Mouse (Mus musculus) midbrain, embryonic 14.5 days (tissue): ENCODE results near the gene Eps15l1. TPM values are rescaled to one million over a fixed set of nuclear protein-coding genes. Genes with fewer than 3 reads are reported as not detected.

Experiments used
- ATAC-seq: fragments of 200-750 bp; cut with Nextera tagmentation; 2 replicates; pipeline ENCODE4 v1.8.0; 2017; ENCODE audit warnings: moderate number of reproducible peaks, moderate library complexity; ENCODE audit not compliant: low FRiP score, low TSS enrichment
- DNase-seq: peaks from one replicate; pipeline ENCODE4 v3.0.0-alpha.2; 2015
- H3K27ac ChIP-seq: fragments of 300-500 bp; sonication (generic); replicated peaks from 2 replicates; pipeline ENCODE4 v1.5.1; 2014; ENCODE audit warnings: mild to moderate bottlenecking, low read depth, low read length, moderate library complexity
- H3K27me3 ChIP-seq: fragments of 300-500 bp; sonication (generic); 2 replicates; pipeline ENCODE4 v1.6.1; 2014; ENCODE audit warnings: low read length, control low read depth, mixed read lengths; ENCODE audit not compliant: control insufficient read depth, insufficient read depth
- H3K36me3 ChIP-seq: fragments of 300-500 bp; sonication (generic); 2 replicates; pipeline ENCODE4 v1.6.1; 2014; ENCODE audit warnings: low read length, control low read depth; ENCODE audit not compliant: control insufficient read depth, insufficient read depth
- H3K4me1 ChIP-seq: fragments of 300-500 bp; sonication (generic); 2 replicates; pipeline ENCODE4 v1.6.1; 2014; ENCODE audit warnings: mild to moderate bottlenecking, antibody characterized with exemption, low read length, control low read depth; ENCODE audit not compliant: control insufficient read depth, insufficient read depth
- H3K4me2 ChIP-seq: fragments of 300-500 bp; sonication (generic); 2 replicates; pipeline ENCODE4 v1.6.1; 2014; ENCODE audit warnings: mild to moderate bottlenecking, low read length, moderate library complexity
- H3K4me3 ChIP-seq: fragments of 300-500 bp; sonication (generic); replicated peaks from 2 replicates; pipeline ENCODE4 v1.5.1; 2014; ENCODE audit warnings: low read depth, low read length
- H3K9ac ChIP-seq: fragments of 300-500 bp; sonication (generic); replicated peaks from 2 replicates; pipeline ENCODE4 v1.6.1; 2014; ENCODE audit warnings: mild to moderate bottlenecking, low read length, moderate library complexity
- H3K9me3 ChIP-seq: fragments of 300-500 bp; sonication (generic); 2 replicates; pipeline ENCODE4 v1.6.1; 2016; ENCODE audit warnings: low read length, control low read depth, mixed read lengths; ENCODE audit not compliant: control insufficient read depth
- WGBS: fragments of 180-500 bp; shearing (Covaris S2); extraction: QIAGEN DNeasy Blood & Tissue Kit; methylation state at CpG from one replicate; pipeline ENCODE4 v1.1.7; 2014; 5-methylcytosine and 5-hydroxymethylcytosine counted together
- polyA plus RNA-seq: library from polyadenylated mRNA; unstranded; fragments of >200 nt; fragmentation: Nextera tagmentation; extraction: Ambion mirVana; gene quantifications from 2 replicates; pipeline ENCODE4 v1.2.1, GENCODE M21; 2014

Eps15l1 gene
- 60.8 and 72.5 TPM in 2 replicates for polyA plus RNA-seq

GRCm38 (mm10) chr8:72421362-72422335 lies at the start of gene Eps15l1:
TSS of gene Eps15l1 (minus strand) at chr8:72421460.
- peak; percentile 99 for DNase-seq
- 1% methylated on average over 48 of the region's 48 CpGs for WGBS
- ATAC-seq: peak; percentile 97

GRCm38 (mm10) chr8:72470684-72471083 lies 49.4 kb upstream of the Eps15l1 start:
- ATAC-seq (no peak), DNase-seq (no peak)
- no peak overlapping the region for H3K9ac ChIP-seq
- H3K27ac ChIP-seq: no peak overlapping the region
- no peaks in the 10 kb centered on the region for H3K9me3 ChIP-seq
- WGBS: 96% methylated on average over 7 of the region's 7 CpGs
- H3K4me2 ChIP-seq: no peak overlapping the region
- H3K4me3 ChIP-seq: no peak overlapping the region
- peaks cover 71% of the 10 kb centered on the region for H3K36me3 ChIP-seq
- H3K4me1 ChIP-seq: 0 out of 2 replicates have a peak, but pooled peaks cover 6% of the 10 kb centered on the region
- no peaks in the 10 kb centered on the region for H3K27me3 ChIP-seq

More at GRCm38 (mm10) chr8:72421362-72422335, at the start of gene Eps15l1:
- Histone ChIP-seq H3K36me3 (no peaks in the 10 kb centered on the region), H3K4me2 (peak within 1 kb of the TSS; percentile 82), H3K27ac (peak within 1 kb of the TSS; percentile 86), H3K4me1 (peaks cover 22% of the 10 kb centered on the region), H3K27me3 (no peaks in the 10 kb centered on the region), H3K4me3 (peak within 1 kb of the TSS; percentile 65), H3K9me3 (no peaks in the 10 kb centered on the region), H3K9ac (peak within 1 kb of the TSS; percentile 74)

GRCm38 (mm10) chr8:72469984-72470383 lies 48.7 kb upstream of the Eps15l1 start:
- Histone ChIP-seq H3K9me3 (no peaks in the 10 kb centered on the region), H3K27ac (no peak overlapping the region), H3K4me3 (no peak overlapping the region), H3K4me1 (0 out of 2 replicates have a peak, but pooled peaks cover 4% of the 10 kb centered on the region), H3K27me3 (no peaks in the 10 kb centered on the region), H3K4me2 (no peak overlapping the region), H3K36me3 (peaks cover 78% of the 10 kb centered on the region), H3K9ac (no peak overlapping the region)
- ATAC-seq (no peak), DNase-seq (no peak)
- 95% methylated on average over 8 of the region's 8 CpGs for WGBS

GRCm38 (mm10) chr8:72469243-72469642 lies 48.0 kb upstream of the Eps15l1 start:
- no peak for ATAC-seq
- Histone ChIP-seq H3K9ac (no peak overlapping the region), H3K4me3 (no peak overlapping the region), H3K36me3 (peaks cover 85% of the 10 kb centered on the region), H3K4me1 (0 out of 2 replicates have a peak, but pooled peaks cover 2% of the 10 kb centered on the region), H3K9me3 (no peaks in the 10 kb centered on the region), H3K4me2 (no peak overlapping the region), H3K27ac (no peak overlapping the region), H3K27me3 (no peaks in the 10 kb centered on the region)
- no peak for DNase-seq
- 93% methylated on average over 2 of the region's 2 CpGs for WGBS

GRCm38 (mm10) chr8:72464211-72464610 lies 43.0 kb upstream of the Eps15l1 start:
- Histone ChIP-seq H3K9me3 (no peaks in the 10 kb centered on the region), H3K4me1 (no peaks in the 10 kb centered on the region), H3K27me3 (no peaks in the 10 kb centered on the region), H3K4me2 (no peak overlapping the region), H3K9ac (no peak overlapping the region), H3K36me3 (peaks cover 99% of the 10 kb centered on the region), H3K4me3 (no peak overlapping the region), H3K27ac (no peak overlapping the region)
- ATAC-seq: no peak
- 97% methylated on average over 10 of the region's 10 CpGs for WGBS
- DNase-seq: no peak

GRCm38 (mm10) chr8:72459881-72460533 lies 38.7 kb upstream of the Eps15l1 start:
- no peak overlapping the region for H3K27ac ChIP-seq
- 92% methylated on average over 4 of the region's 4 CpGs for WGBS
- no peak overlapping the region for H3K4me3 ChIP-seq
- ATAC-seq: no peak
- no peak overlapping the region for H3K9ac ChIP-seq
- no peaks in the 10 kb centered on the region for H3K27me3 ChIP-seq
- DNase-seq: no peak
- peaks cover 78% of the 10 kb centered on the region for H3K36me3 ChIP-seq
- no peaks in the 10 kb centered on the region for H3K4me1 ChIP-seq
- H3K9me3 ChIP-seq: no peaks in the 10 kb centered on the region
- no peak overlapping the region for H3K4me2 ChIP-seq

- Histone ChIP-seq H3K36me3 (peaks cover 77% of the 10 kb centered on the region), H3K27me3 (no peaks in the 10 kb centered on the region), H3K4me3 (no peak overlapping the region), H3K4me1 (no peaks in the 10 kb centered on the region), H3K9ac (no peak overlapping the region), H3K27ac (no peak overlapping the region), H3K9me3 (no peaks in the 10 kb centered on the region), H3K4me2 (no peak overlapping the region)
- 91% methylated on average over 6 of the region's 6 CpGs for WGBS
- no peak for ATAC-seq
- DNase-seq: no peak
Measured at GRCm38 (mm10) chr8:72458457-72458856, 37.2 kb upstream of the Eps15l1 start.

- Histone ChIP-seq H3K27me3 (no peaks in the 10 kb centered on the region), H3K9me3 (no peaks in the 10 kb centered on the region), H3K27ac (no peak overlapping the region), H3K4me2 (no peak overlapping the region), H3K9ac (no peak overlapping the region), H3K4me1 (no peaks in the 10 kb centered on the region), H3K36me3 (peaks cover 77% of the 10 kb centered on the region), H3K4me3 (no peak overlapping the region)
- DNase-seq: no peak
- ATAC-seq: no peak
- WGBS: 94% methylated on average over 3 of the region's 3 CpGs
Measured at GRCm38 (mm10) chr8:72457806-72458205, 36.5 kb upstream of the Eps15l1 start.
